Mouse (Mus musculus): ENCODE results near the gene Vgf. TPM values are rescaled to one million over a fixed set of nuclear protein-coding genes. Genes with fewer than 3 reads are reported as not detected.
A peak's percentile ranks its signal among the peaks of the same experiment; 100 is the strongest.

The Vgf gene
- total RNA-seq, 2 experiments from 2014 or later, result 278 to 317 TPM

DNA sequence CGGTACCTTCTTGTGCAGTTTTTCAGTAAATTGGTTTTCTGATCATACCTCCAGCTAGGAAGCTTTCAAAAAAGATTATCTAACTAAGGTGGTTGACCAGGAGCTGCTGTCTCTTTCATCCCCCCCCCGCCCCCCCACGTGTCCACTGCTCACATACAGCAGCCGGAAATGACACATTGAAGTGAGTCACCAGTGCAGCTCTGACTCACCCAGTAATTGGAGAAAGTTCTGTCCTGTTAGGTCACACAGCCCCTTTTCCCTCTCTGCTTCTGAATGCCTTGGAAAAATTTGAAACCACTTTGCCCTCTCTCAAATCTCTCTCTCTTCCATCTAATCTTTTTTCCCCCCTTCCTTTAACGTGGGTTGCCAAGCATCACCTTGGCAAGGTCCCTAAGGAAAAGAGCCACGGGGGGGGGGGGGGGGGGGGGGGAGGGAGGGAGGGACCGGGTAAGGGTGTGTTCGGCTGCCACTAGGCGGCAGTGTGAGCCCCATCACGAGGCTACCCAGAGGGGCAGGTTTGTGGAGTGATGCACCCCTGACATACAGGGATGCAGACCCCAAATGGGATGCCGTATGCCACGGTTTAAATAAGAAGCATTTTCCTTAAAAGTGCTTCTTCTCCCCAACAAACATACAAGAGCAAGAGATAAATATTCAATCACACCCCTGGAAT lies 35.8 kb downstream of the Vgf start:
- intact Hi-C loops (cut with DNase I), result loop anchor here (2.0 kb wide), 1 partner anchor 45 kb away; no protein-coding TSS in a partner anchor
- DNase-seq (ENCODE audit: low spot score in 2 of 2), result peak in 1 of 2 experiments; percentile 35

GRCm38 (mm10) chr5:137062601-137063000 lies 36.4 kb downstream of the Vgf start:
- DNase-seq (ENCODE audit: low spot score in 2 of 2), result no peak
- intact Hi-C loops (cut with DNase I), result loop anchor here (2.0 kb wide), 1 partner anchor 44 kb away; no protein-coding TSS in a partner anchor

- no peak for DNase-seq (ENCODE audit: low spot score in 2 of 2)
- intact Hi-C loops (cut with DNase I), result no loop called here
Observed at GRCm38 (mm10) chr5:137065454-137065853, 39.3 kb downstream of the Vgf start.

- DNase-seq (ENCODE audit: low spot score in 2 of 2), result no peak
Observed at GRCm38 (mm10) chr5:137065923-137066322, 39.7 kb downstream of the Vgf start.

GRCm38 (mm10) chr5:137068711-137069110 lies 42.5 kb downstream of the Vgf start:
- no peak for DNase-seq (ENCODE audit: low spot score in 2 of 2)
- intact Hi-C loops (cut with DNase I), result no loop called here

More at GRCm38 (mm10) chr5:137065923-137066322, 39.7 kb downstream of the Vgf start:
- intact Hi-C loops (cut with DNase I), result no loop called here

GRCm38 (mm10) chr5:137070881-137071605 lies 44.9 kb downstream of the Vgf start:
- intact Hi-C loops (cut with DNase I), result no loop called here
- DNase-seq (ENCODE audit: low spot score in 2 of 2), result no peak

DNA sequence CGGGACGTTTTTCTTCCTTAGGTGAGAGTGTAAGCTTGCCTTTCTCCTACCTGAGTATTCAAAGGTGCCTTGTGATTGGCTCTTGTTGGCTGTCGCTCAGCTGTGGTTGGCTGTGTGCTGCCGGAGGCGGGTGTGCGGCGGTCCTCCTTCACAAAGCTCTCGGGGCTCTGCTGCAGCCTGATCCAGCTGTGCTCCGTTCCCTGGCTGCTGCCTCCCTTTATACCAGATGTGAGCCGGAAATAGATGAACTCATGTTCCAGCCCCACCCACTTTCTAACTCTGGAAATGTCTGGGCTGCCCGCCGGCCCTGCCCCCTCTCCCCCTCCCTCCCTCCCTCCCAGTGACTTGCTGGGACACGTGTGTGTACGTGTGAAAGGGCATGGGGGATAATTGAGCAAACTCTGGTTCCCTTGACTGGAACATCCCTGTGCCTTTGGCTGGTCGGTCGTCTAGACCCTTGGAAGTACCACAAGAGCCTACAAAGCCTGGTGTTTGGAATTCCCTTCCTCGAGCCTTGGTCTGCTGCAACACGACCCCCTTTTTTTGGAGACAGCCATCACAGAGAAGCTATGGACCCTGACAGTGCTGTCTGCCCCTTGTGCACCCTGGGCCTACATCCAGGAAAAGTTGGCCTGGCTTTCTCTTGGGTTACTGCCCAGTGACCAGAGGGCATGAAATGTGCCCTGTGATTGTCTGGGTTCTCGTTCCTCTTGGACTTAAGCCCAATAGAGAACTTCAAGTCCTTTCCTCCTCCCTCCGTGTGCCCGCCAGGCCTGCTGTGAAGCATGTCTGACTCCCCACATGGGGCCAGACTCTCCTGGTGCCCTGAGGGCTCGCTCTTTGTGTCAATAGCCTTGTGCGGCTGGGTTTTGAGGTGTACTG lies 46.1 kb downstream of the Vgf start, which contains the start of gene Serpine1:
TSS of gene Serpine1 (minus strand) at position 190 of the 882 bp plus-strand sequence.
- DNase-seq (ENCODE audit: low spot score in 2 of 2), result peak; percentile 71 to 78
- intact Hi-C loops (cut with DNase I), result no loop called here

- intact Hi-C loops (cut with DNase I), result no loop called here
- DNase-seq (ENCODE audit: low spot score in 2 of 2), result no peak
Observed at GRCm38 (mm10) chr5:137073141-137073540, 46.9 kb downstream of the Vgf start.

GRCm38 (mm10) chr5:137074191-137074651 lies 48.0 kb downstream of the Vgf start:
- intact Hi-C loops (cut with DNase I), result no loop called here
- peak in 1 of 2 experiments; percentile 31 for DNase-seq (ENCODE audit: low spot score in 2 of 2)

- intact Hi-C loops (cut with DNase I), result no loop called here
- no peak for DNase-seq (ENCODE audit: low spot score in 2 of 2)
Observed at GRCm38 (mm10) chr5:137075726-137076125, 49.5 kb downstream of the Vgf start.

GRCm38 (mm10) chr5:137076191-137076930 lies 50.2 kb downstream of the Vgf start:
- intact Hi-C loops (cut with DNase I), result no loop called here
- no peak for DNase-seq (ENCODE audit: low spot score in 2 of 2)

GRCm38 (mm10) chr5:137077187-137077586 lies 51.0 kb downstream of the Vgf start:
- intact Hi-C loops (cut with DNase I), result no loop called here
- no peak for DNase-seq (ENCODE audit: low spot score in 2 of 2)

DNA sequence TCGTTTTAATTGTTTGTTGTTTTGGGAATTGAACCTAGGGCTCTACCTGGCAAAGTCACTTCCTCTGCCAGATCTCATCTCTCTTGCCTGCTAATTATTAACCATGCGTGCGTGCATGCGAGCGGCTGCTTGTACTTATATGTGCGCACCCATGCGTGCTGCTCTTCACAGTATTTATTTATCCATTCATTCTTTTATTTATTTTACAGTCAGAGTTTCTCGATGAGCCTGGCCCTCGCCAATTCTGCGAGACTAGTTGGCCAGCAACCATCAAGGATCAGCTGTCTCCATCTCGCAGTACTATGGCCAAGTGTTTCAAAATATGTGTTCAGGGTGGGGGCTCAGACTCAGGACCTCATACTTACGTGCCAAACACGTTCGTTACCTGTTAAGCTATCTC lies 51.8 kb downstream of the Vgf start:
- intact Hi-C loops (cut with DNase I), result no loop called here
- DNase-seq (ENCODE audit: low spot score in 2 of 2), result no peak

DNA sequence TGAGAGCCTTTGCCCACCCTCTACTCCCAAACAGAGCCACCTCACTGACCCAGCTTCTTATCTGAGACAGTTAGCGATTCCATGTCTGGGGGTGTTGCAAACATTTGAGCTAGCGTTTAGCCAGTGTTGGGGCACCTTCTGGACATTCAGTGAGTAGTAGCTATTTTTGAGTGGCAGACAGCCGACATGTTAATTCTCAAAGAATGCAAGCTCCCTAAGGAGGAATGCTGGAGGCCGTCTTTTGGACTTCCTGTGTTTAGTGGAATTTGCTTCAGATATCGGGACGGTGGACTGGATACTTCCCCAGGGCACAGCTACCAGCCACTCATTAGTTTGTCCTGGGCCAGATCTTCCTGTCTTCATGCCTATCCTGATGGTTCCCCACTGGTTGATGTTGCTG lies 52.4 kb downstream of the Vgf start:
- DNase-seq (ENCODE audit: low spot score in 2 of 2), result no peak

DNA sequence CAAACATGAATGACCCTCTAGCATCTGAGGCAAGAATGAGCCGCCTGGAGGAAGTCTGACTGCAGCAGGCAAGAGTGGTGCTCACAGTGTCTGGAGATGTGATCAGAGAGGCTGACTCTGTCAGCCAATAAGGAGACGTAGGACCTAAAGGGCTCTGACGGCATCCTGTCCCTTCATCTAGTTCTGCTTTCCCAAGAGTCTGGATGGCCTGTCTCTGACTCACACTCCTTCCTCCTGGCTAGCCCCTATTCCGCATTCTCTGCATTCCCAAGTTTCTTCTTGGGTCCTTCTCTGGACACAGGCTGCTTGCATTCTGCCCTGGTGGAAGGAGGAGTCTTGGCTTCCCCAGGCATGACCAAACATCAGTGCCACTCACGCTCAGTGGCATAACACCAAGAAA lies 53.7 kb downstream of the Vgf start:
- DNase-seq (ENCODE audit: low spot score in 2 of 2), result no peak
- intact Hi-C loops (cut with DNase I), result no loop called here

More for the DNA sequence above, 52.4 kb downstream of the Vgf start:
- intact Hi-C loops (cut with DNase I), result no loop called here
